Mouse (Mus musculus): Measurements from ENCODE around the gene Bud31.
"Not testable (repeated sequence)": the region's sequence is repeated elsewhere in the genome, so short reads cannot be mapped to it uniquely, and the experiment has no call there.

Gene Bud31

DNA sequence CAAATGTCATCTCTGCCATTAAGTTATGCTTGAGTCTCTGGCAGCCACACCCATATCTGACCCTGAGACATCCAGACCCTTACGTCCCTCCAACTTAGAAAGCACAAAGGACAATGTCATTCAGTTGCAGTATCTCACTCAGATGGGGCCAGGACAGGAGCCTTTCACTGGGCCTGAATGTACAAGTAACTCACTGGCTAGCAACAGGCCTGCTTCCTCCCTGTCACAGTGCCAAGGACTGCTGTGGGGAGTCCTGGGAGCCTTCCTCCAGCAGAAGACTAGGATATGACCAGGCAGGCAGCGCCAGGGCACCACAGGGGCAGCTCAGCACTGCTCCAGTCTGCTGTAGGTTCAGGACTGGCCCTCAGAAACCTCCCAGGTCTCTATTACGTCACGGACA is 11.0 kb upstream of the Bud31 start:
- no peak for DNase-seq (ENCODE audit: low spot score in 2 of 2)

DNA sequence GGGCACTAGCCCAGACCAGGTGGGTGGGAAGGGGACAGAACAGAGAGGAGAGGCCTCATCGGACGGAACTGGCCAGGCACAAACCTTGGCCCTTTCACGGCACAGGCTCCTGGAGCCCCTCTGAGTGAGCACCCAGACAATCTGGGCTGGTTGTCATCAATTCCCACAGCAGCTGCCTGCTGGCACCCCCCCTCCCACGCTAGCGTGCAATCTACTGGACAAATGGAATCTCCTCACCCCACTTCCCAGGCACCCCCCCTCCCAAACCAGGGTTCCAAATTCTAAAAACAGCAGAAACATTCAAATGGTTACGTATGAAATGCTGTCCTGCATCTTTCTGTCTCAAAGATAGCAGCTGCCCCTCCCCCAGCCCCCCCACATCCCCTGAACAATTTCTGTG is 10.4 kb upstream of the Bud31 start:
- not testable (repeated sequence) for DNase-seq (ENCODE audit: low spot score in 2 of 2)

DNA sequence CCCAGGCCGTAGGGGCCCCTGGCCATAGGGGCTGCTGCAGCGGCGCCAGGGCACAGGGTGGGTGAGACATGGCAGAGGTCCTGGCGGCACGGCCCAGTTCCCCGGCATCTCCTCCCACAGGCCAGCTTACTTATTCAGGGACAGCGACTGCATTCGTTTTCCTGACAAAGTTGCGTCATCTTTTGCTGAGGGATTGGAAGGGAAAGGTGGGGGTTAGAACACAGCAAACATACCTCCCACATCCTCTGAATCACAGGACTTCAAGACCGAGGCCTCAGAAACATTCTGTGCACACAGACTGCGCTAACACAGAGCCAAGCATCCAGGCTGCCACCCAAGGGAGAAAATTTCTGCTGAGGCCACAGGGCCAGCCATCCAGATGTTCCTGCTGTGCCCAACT is 10.0 kb upstream of the Bud31 start:
- no peak for DNase-seq (ENCODE audit: low spot score in 2 of 2)

DNA sequence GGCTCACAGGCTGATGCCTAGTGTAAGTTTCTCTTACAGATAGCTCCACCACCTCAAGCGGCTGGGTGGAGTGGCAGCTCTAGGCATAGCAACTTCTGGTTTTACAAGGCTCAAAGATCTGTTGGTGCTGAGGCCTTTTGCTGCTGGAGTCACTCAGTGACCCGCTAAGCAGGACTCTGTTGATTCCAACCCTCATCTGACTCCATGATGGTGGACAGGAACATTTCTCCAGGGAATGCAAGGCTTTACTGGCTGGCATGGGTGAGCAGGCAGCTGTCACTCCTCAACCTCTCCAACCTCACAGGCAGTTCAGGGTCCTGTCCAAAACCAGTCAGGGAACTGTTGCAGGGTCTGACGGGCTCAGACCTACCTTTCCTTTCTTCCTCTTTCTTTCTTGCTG is 9.2 kb upstream of the Bud31 start:
- no peak for DNase-seq (ENCODE audit: low spot score in 2 of 2)

DNA sequence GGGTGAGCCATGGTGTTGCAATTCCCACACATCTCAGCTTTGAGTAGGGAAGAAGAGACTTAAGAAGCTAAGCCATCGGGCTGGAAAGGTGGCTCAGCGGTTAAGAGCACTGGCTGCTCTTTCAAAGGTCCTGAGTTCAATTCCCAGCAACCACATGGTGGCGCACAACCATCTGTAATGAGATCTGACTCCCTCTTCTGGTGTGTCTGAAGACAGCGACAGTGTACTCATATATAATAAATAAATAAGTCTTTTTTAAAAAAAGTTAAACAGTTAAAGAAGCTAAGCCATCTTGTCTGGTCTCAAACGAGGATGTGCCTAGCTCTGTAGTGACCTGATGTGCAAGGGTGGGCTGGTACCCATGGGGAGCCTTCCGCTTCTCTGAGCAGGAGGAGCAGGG is 6.9 kb upstream of the Bud31 start:
- DNase-seq (ENCODE audit: low spot score in 2 of 2) = not testable (repeated sequence)

DNA sequence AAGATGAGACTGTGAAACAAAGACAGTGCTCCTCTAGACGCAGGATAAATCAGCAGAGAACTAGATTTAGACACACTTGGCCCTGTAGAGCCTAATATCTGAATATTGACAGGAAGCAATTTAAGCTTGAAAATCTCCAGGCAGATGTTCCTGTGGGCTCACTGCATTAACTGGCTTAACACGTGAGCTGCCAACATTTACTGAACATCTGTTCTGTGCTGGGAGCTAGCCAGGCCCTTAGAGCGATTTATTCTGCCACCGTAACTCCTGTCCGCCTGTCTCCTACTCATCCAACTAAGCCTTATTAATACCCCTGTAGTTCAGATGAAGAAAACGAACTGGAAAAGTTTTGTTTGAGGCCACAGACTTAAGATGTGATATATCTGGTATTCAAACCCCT is 1.3 kb upstream of the Bud31 start:
- DNase-seq (ENCODE audit: low spot score in 2 of 2) = no peak

DNA sequence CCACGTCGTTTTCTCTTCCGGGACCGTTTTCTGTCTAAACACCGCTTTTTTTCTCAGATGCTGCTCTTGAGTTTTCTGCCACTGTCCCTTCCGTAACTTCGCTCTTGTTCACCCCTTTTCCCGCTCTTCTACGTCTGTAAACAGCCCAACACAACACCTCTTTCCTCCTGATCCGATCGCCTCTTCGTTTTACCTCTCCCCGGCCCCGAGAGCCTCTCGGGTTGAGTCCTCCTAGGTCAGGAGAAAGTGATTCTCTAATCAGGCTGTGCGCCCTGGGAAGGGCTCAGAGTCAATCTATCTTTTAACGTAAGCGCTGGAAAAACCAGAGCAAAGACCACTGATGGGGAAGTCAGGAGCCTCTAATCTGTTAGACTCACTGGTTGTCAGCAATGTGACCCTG is 449 bp downstream of the Bud31 start:
- DNase-seq (ENCODE audit: low spot score in 2 of 2) = no peak

DNA sequence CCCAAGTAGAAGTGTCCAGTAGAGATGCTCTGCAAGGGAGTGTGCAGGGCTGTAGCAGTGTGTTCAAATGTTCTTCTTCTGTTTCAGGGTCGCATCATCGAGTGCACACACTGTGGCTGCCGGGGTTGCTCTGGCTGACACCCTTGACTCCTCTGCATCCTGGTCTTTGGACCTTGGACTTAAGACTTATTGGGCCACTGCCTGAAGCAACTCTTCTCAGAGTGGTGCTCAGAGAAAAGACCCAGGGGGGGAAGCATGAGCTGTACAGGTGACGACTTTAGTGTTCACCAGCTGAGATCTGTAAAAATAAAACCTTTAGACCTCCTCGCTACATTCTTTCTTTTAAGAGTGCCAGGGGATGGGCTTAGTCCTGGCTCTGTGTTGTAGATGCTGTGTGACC is 7.6 kb downstream of the Bud31 start:
- no peak for DNase-seq (ENCODE audit: low spot score in 2 of 2)

DNA sequence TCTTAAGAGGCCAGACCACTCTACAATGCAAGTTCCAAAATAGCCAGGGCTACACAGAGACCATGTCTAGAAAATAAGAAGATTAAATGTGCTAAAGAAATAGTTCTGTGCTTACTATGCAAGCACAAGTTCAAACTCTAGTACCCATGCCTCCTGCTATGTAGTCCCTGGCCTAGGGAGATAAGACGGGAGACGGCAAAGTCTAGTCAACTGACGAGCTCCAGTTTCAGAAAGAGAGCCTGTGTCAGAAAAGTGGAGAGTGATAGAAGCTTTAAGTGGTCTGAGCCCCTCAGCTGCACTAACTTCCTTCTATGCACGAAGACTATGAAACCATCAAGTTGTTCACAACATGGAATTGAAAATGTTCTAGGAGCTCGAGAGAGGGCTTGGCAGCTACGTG is 9.1 kb downstream of the Bud31 start:
- DNase-seq (ENCODE audit: low spot score in 2 of 2) = no peak

DNA sequence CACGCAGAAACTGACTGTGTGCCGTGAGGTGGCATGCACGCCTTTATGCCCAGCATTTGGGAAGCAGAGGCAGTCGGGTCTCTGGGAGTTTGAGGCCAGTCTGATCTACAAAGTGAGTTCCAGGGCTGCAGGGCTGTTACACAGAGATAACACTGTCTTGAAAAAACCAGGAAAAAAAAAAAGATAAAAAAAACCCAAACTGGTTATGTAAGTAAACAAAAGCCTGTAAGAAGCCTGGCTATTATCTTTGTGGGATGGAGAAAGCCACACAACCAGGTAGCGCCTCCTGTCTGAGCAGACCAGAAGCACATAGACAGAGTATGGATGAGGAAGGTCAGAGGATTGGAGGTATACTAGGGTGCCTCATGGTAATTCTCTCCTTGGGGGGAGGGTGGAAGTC is 12.5 kb downstream of the Bud31 start:
- DNase-seq (ENCODE audit: low spot score in 2 of 2) = no peak

DNA sequence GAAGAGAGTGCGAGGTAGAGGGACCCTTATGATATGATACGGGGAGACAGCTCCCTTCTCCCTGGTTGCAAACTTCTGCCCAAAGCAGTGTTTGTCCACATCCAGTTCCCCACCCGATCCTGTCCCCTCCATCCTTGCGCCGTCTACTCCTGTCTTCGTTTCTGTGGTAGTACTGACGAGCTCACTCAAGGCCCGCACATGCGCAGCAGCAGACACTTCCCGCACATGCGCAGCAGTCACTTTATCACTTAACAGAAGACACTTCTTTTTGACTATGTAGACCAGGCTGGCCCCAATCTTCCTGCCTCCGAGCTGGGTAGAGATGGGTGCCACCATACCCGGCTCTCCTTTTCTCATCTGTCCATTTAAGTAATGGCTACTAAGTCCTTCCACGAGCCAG is 21.2 kb downstream of the Bud31 start:
- DNase-seq (ENCODE audit: low spot score in 2 of 2) = no peak

DNA sequence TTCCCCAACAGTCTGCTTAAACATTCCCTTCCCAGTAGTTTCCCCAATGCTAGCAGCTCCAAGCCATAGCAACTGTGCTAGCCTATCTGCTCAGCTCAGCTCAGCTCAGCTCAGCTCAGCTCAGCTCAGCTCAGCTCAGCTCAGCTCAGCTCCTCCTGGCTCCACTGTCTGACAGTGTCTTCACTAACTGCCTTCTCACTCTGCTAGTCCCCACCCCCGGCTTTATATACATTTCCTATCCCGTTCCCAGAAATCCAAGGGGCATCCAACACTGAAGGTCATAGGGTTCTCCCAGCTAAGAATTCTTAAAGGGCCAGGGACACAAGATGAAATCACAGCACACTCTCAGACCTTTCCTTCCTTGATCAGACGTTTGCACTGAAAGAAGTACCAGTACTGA is 24.5 kb downstream of the Bud31 start:
- no peak for DNase-seq (ENCODE audit: low spot score in 2 of 2)

DNA sequence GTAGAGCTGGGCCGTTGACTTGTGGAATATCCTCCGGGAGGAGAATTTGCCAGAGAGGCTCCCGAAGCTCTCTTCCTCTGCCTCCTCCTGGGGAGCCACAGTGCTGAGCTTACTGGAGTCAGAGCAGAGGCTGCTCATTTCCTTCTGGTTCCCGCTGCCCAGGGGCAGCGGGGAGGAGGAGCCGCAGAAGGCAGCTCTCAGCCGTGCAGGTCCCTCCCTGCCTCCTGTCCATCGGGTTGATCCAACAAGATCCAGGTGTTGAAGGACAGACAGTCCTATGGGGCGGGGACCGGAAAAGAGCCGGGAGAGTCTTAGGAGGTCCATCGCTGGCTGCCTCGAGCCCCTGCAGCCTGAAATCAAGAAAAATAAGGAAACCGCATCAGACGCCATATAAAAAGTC is 25.0 kb downstream of the Bud31 start:
- DNase-seq (ENCODE audit: low spot score in 2 of 2) = no peak

DNA sequence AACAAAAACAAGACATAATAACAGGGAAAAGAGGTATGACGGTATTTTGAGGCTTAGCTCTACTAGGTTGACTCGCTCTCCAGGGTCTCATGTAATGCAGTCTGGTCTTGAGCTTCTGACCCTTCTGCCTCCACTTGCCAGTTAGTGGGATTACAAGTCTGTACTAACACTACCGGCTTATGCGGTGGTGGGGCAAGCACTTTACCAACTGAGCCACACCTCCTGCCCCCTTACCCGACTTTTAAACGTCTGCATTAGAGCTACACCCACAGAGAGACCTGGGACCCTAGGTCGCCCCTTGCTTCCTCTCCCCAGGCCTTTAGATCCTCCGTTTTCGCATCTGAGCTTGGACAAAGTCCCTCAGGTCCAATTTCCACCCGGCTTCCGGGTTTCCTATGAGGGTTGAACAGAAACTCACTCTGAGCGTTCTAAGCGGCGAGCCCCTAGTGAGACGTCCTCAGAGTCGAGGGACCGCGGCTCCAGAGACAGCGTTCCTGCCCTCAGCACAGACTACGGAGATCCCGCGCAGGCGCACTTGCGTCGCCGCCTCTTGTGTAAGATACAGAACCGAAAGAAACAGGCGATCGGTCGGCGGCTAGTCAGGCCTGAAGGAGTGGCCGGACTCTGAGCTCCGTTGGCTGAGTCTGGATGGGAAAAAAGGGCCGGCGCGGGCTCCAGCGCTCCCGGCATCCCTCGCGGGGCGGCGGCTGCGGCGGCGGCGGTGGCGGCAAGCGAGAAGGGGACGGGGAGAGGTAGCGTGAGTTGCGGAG is 26.6 kb downstream of the Bud31 start, which contains the start of the genes Ptcd1 and Cpsf4:
Gene Ptcd1 (minus strand): TSS at position 573 of the 770 bp plus-strand sequence.
Gene Cpsf4 (plus strand): TSS at position 678 of the 770 bp plus-strand sequence.
- DNase-seq (ENCODE audit: low spot score in 2 of 2) = peak; percentile 97

DNA sequence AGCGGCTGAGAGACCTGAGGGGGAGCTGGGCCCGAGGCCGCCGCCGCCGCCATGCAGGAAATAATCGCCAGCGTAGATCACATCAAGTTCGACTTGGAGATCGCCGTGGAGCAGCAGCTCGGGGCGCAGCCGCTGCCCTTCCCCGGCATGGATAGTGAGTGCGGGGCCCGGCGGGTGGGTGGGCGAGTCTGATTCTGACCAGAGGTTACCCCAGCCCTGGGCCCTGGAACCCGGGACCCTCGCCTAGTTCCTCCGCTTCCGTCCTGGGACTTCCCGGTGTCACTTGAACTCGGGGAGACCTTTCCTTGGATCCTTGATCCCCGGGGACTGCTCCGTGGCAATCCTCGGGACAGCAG is 27.1 kb downstream of the Bud31 start:
- DNase-seq (ENCODE audit: low spot score in 2 of 2) = no peak

DNA sequence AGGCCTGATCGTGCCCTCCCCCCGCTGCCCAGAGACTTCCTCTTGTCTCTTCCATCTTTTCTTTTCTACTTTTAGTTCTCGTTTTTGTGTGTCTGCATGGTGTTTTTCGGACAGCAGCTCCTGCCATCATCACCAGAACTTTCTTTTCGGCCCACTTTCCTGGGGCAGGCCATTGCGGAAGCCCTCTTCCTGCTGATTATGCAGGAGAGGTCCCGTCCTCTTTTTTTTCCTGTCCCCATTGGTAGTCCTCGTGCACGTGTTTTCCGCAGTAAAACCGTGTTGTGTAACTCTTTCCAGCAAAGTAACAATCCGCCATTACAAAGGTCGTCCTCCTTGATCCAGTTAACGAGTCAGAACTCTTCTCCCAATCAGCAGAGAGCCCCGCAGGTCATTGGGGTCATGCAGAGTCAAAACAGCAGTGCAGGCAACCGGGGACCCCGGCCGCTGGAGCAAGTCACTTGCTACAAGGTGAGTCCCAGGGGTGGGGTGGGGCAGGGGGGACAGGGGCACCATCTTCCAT is 38.4 kb downstream of the Bud31 start:
- DNase-seq (ENCODE audit: low spot score in 2 of 2) = no peak

DNA sequence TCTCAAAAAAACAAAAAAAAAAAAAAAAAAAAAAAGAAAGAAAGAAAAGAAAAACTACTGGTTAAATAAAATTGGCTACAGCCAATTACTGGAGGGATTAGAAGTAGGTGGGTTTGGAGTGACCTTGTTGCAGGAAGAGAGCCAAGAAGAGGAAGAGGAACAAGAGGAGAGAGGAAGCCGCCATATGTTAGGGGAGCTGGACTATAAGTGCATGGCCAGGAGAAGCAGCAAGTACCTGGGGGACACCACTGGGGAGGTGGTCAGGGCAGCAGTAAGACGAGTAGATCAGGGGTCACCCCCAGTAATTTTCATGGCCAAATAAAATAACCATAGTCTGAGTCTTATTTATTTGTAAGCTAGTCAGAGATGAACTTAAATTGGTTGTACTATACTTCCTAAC is 45.1 kb downstream of the Bud31 start:
- no peak for DNase-seq (ENCODE audit: low spot score in 2 of 2)

DNA sequence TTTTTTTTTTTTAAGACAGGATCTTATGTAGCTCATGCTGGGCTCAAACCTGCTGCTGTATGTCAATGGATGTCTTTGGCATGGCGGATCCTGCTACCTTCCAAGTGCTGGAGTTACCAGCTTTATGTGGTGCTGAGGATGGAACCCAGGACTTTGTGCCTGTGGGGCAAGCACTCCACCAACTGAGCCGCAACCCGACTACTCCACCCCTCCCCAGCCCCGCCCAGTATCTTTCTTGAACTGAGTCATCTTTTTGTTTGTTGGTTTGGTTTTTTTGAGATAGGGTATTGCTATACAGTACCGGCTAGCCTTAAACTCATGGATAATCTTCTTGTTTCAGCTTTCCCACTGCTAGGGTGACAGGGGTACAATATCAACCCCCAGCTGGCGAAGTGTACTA is 49.3 kb downstream of the Bud31 start:
- DNase-seq (ENCODE audit: low spot score in 2 of 2) = no peak

DNA sequence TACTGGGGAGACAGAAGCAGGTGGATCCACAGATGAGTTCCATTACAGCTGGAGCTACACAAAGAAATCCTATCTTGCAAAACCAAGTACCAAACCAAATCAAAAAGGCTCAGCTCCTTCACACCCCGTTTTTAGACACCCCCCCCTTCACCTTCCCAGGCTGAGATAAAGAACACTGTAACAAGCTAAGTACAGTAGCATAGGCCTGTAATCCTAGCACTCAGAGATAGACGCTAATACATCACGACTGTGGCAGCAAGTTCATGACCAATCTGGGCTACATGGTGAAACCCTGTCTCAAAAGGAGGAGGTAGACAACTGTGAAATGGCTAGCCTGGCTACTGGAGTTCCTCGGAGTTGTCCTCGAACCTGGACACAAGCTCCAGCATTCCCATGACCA is 50.2 kb downstream of the Bud31 start:
- DNase-seq (ENCODE audit: low spot score in 2 of 2) = no peak

DNA sequence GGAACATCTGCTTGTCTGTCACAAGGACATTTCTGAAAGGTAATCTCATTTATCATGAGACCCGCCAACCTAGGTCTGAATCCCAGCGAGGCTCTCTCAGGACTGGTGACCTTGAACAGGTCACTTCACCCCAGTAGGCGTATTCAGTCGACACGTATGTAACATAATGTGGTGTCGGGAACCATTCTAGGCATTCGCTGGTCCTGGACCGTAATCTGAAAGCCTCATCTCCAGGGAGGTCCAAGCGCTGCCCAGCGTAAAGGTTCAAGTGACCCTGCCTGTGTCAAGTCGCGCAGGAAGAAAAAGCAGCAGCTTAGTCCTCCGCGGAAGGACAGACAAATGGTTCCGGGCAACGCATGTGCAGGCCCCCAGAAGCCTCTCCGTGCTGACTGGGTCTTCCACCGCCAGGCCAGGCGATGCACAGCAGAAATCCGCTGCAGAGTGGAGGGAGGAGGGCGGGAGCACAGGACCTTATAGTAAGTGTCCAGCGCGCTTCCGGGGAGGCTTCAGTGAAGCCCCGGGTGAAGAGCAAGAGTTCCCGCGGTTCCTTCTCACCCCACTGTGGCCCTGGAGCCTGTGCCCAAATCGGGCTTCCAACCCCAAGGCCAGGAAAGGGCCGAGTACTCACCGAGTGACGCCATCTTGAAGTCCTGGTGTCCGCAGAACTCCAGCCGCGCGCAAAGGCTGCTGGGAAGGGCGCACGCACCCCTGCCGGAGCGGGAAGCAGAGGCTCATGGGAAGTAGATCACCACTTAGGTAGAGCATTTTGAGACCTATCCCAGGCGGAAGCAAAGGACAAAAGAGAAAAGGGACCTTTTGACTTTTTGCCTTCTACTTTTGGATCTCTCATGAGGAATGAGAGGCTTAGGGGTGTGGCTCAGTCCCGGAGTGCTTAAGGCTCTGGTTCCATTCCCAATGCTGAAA is 51.0 kb downstream of the Bud31 start:
- DNase-seq (ENCODE audit: low spot score in 2 of 2) = peak; percentile 84 to 86

DNA sequence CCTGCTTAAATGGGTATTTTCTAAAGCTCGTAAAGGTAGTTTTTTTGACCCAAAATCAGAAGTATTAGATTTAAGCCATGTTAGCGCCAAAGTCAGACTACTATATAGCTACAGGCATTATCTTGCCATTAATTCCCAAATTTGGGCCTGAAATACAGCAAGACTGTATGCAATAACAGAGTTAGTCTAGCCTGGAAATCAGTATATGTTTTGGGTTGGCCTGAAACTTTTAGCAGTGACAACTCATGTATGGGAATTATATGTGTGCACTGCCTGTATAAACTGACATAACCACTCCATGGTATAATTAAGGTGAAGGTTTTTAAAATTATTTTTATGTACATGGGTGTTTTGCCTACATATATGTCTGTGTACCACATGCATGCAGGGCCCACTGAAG is 51.8 kb downstream of the Bud31 start, which contains the start of gene Atp5j2:
Gene Atp5j2 (minus strand): TSS at position 101 of the 400 bp plus-strand sequence.
- DNase-seq (ENCODE audit: low spot score in 2 of 2) = no peak

All from frontal cortex, postnatal 10 days (tissue).